Mouse (Mus musculus): Measurements from ENCODE around the gene Skap1.

DNA sequence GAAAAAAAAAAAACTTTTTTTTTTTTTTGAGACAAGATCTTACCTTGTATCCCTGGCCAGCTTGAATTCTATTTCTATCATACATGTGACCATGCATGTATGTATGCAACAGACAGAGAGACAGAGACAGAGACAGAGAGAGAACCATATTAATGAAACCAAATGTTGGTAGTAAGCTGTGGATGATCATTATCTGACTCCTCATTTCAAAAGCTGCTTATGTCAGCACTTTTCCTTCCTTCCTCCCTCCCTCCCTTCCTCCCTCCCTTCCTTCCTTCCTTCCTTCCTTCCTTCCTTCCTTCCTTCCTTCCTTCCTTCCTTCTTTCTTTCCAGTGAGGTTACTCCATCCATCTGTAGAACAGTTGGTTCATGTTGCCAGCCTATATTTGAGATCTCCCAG is 18.8 kb downstream of the Skap1 start:
- TF ChIP-seq CTCF (IDR thresholded peaks at IDR 0.05; ENCODE audit: low read depth, low read length) (no peak), POLR2A (IDR thresholded peaks at IDR 0.05; ENCODE audit: insufficient read depth, low read length) (no peak), EP300 (IDR thresholded peaks at IDR 0.05; ENCODE audit: insufficient read depth, low read depth, low read length) (no peak)

Measured in ES-Bruce4 (cell line).